Mouse (Mus musculus) spleen, embryonic (tissue): ENCODE results near the gene Zbtb48.

ENCODE experiments used
- CTCF ChIA-PET: fragments of 350-600 bp; sonication (Branson Sonifier 250); formaldehyde crosslinking; loops from one replicate; lab custom pipeline; 2022; lab: Charles Lee

Gene Zbtb48

GRCm38 (mm10) chr4:151980699-151981098, 46.8 kb downstream of the Zbtb48 start:
- CTCF ChIA-PET, result interaction anchor here (0.6 to 1.5 kb wide), 6 partner anchors 8 to 203 kb away, joined by 3 to 9 read pairs (median 4); partner anchors contain the start of gene Thap3

- CTCF ChIA-PET, result no interaction called here
These were observed 49.7 kb downstream of the Zbtb48 start for GRCm38 (mm10) chr4:151977748-151978147.

- CTCF ChIA-PET, result no interaction called here
These were observed 52.0 kb downstream of the Zbtb48 start for GRCm38 (mm10) chr4:151975441-151975840.

- CTCF ChIA-PET, result no interaction called here
These were observed 55.1 kb downstream of the Zbtb48 start for GRCm38 (mm10) chr4:151972221-151972967.
